Mouse (Mus musculus) adrenal gland, adult 18-20 months (tissue): ENCODE measurements around the gene Arl6ip4. TPM values are rescaled to one million over a fixed set of nuclear protein-coding genes. Genes with fewer than 3 reads are reported as not detected.

Source experiments
- DNase-seq, 2 experiments: peaks; one replicate each; pipeline ENCODE4 v3.0.0; 2021 to 2022; ENCODE audit warnings: low spot score in 2 of 2
- total RNA-seq, 2 experiments: library from RNA; stranded (reverse); gene quantifications; 1 replicate in 1 of 2; 2 replicates in 1 of 2; pipeline ENCODE4 v1.2.3; 2021

Gene Arl6ip4
- total RNA-seq, 2 experiments from 2014 or later: 51.3 to 56.8 TPM

DNA sequence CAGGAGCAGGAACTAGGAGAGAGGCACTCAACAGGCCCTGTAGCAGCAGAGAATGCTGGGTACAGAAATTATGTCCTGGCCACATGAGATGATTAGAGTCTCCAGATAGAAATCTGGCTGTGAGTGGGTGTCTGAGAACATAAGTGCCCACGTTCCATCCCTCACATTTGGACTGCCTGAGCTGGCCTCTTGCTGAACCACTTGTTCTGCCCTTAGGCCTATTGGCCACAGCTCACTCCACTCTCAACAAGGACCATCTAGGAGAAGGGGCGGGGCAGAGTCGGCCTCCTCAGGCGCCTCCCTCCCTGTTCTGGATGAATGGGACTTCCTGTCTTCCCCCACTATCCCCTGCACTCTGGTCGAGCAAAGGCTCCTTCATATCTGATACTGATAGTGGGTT is 33.1 kb downstream of the Arl6ip4 start:
- DNase-seq: no peak

DNA sequence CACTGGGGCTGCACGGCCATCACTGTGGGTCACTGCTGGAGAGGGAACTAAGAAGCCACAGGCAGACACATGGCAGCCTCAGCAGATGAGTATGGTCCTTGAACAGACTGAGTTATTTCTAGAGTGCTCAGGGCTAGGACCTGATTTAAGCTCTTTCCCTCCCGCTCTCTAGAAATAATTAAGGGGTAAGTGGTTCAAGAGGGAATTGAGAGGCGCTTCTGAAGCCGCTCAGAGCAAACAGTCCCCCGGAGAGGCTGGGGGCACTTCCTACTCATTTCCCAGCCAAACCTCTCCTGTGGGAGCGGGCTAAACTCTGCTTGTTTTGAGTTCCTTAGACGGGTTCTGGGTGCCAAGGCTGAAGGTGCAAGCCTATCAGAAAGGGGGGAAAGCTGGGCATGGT is 35.0 kb downstream of the Arl6ip4 start:
- no peak for DNase-seq

DNA sequence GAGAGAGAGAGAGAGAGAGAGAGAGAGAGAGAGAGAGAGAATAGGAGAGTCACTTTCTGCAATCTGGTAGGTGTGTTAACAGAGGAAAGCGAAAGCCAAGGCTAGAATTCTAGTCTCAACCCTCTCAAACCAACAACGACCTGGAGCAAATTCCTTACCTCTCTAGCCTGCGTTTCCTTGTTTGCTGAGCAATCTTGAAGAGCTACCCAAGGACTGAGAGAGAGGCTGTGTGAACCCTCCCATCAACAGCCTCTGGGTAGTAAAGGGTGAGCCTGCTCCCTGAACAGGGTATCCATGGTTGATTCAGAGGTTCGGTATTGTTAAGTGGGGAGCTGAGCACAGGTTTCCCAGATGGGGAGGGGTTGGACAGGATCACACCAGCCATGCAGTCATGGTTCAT is 36.8 kb downstream of the Arl6ip4 start:
- no peak for DNase-seq

DNA sequence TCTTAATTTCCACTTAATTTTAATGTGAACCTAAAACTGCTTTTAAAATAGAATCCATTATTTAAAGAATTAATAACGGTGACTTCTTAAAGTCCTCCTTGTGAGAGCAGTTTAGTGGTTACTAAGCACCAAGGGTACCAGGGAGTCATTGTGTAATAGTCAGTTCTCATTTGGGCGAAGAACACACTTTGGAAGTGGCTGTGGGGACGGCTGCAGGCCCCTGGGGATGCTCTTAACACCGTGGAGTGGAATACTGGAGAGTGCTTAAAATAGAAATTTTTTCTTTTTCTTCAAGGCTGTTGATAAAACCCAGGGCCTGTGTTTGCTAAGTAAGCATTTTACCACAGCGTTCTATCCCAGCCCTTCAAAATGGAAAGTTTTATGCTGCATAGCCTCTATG is 40.1 kb downstream of the Arl6ip4 start:
- DNase-seq: no peak

DNA sequence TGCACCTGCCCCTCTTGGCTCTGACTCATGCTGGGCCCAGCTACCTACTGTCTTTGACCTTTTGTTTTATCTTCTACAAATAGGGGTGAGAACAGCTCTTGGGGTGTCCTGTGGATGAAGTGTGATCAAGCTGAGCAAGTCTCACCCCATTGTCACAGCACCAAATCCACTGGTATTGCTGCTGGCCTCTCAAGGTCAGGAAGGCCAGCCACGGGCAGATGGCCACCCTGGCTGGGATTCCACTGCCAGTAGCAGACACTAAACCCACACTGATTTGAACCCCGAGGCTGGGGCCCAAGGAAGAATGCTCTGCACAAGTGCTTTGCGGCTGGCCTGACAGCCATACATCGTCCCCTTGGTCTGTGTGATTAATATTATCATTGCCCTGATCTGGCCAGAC is 42.4 kb downstream of the Arl6ip4 start:
- no peak for DNase-seq

DNA sequence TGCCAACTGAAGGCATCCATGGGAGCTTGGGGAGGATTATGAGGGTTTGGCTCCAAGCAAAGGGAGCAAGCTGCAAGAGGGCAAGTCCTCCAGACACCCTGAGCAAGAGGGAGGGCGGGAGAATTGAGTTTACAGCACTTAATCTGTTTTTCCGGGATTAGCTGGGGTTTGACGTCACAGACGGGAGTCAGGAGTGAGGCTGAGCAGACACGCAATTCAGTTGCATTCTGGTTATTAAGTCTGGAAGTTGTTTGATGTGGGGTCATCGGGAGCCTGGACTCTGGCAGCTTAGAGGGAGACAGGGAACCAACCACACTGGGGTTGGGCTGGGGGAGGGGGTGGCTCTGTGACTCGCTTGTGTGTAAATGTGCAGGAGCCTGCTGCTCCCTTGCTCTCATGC is 43.6 kb downstream of the Arl6ip4 start:
- DNase-seq: no peak

DNA sequence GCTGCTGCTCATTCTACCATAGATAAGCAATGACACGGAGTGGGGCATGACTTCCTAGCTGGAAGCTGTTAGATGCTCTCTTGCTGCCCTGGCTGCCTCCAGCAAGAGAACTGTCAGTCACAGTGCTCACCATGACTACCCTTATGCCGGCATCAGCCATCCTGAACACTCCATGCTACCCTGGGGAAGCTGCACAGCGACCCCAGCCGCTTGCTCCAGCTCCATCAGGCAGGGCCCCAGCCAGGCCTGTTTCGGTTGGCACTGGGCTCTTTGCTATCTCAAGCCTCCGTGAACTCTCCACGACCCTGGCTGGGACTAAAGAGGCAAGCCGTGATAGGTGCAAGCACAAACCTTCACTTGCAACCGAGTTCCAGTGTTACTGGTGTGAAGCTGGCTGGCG is 45.9 kb downstream of the Arl6ip4 start:
- no peak for DNase-seq

DNA sequence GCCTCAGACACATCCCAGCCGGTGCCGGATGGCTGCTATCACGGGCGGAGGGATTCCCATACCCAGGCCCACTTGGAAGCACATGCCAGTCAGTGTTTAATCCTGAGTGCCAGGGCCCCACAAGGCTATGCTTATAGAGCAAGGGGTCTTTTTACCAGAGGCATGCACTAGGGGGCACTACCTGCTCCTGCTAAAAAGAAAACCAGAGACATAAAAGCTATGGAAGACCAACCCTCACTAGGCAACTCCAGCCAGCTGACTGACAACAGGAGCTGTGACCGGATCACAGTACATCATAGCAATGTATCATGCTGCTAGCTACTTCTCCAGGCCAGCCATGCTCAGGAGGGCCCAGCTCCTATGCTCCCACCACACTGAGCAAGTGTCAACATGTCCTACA is 46.7 kb downstream of the Arl6ip4 start:
- peak; percentile 62 to 69 for DNase-seq

DNA sequence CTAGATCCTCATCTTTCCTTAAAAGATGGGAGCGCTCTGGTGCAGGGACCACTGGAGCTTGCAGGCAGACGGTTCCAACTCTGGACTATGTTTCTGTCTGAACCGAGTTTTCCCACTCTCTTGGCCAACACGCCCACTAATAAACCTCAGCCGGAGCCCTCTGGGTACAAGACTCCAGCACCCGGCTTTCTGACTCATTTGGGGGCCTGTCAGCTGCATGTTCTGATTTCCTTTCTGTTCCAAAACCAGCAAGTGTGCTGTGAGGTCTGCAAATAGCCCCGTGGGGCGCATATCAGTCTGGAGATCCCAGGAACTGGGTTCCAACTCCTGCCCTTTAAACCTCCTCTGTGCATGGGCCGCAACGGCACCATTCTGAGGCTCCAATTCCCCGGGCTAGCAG is 47.6 kb downstream of the Arl6ip4 start:
- DNase-seq: no peak

DNA sequence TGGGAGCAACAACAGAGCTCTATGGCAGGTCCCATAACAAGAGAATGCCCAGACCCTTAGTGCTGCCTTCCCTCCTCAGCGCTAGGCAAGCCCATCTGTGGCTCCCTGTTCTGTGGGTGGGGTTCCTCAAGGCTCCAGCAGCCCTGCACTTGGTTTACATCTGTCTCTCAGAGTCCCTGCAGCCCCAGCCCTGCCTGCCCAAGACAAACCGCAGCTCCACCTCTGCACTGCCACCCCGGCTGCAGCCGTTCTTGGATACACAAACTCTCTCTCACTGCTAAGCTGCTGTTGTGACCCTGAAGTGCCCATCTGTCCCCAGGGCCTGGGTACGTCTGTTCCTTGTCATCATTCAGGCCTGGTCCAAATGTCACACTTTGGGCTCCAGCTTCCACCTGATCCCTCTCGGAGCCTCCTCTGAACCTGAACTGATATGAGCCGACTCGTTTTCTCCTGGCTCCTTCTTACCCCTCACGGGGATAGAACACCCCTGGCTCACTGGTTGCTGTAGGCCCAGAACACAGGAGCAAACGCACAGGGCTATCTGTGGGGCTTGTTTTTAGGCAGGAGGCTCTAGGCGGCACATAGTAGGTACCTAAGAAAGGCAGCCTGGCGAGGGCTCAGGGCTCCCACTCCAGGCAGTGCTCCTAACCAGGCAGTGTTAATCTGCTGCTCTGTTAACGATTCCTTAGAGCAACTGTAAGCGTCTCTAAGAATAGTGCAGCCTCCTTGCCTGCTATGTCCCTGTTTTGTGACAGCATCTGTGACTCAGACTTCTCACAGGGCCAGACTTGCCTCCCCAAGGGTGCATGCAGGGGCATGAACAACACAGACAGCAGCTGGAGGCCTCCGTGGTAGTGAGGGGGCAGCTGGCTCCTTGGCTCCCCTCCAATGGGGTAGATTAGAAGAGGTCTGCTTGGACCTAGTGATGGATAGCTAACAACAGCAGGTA is 50.0 kb downstream of the Arl6ip4 start:
- no peak for DNase-seq

DNA sequence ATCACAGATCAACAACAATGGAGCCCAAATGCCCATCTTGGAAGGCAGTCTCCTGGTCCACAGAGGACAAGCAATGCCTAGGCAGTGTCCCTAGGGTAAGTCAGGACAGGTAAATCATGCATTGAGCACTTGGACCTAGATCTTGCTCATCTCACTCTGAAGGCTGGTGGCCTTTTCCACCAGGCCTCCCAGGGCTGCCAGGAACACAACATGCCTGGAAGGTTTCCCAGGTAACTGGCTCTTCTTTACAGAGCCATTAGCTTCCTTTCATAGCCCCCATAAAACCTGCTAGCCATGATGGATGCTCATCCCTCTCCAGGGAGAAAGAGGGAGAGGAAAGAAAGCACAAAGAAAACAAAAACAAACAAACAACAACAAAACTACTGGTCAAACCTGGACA is 50.9 kb downstream of the Arl6ip4 start:
- DNase-seq: no peak

DNA sequence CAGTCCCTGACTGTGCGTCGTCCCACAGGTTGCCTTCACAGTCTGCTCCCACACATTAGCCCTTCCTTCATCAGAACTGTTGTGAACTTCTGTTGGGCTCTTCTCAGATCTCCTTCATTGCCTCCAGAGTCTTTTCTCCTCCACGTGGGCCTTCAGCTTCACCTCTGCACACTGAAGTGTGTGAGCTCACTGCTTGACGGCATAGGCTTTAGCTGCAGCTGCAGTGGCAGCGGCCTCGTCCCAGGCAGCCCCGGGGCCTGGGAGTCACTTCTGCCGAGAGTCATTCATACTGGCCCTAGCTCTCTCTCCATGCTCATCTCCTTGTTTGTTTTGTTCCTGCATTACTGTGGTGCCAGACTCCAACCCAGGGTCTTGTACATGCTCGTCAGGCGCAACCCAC is 51.7 kb downstream of the Arl6ip4 start:
- no peak for DNase-seq

Other genes starting within 250 kb of the Arl6ip4 start
- 10 to 100 TPM in 1 of 2 experiments, 1 to 10 TPM in 1; 5.1 to 18.0 TPM for gene Hcar1, start 236.1 kb upstream of the Arl6ip4 start, total RNA-seq
- gene Denr, start 208.9 kb upstream of the Arl6ip4 start, total RNA-seq: 10 to 100 TPM; 54.7 to 74.1 TPM
- gene Gm43518, start 188.7 kb upstream of the Arl6ip4 start, total RNA-seq: 1 to 10 TPM in 1 of 2 experiments, under 1 TPM in 1; 0.74 to 1.5 TPM
- gene Ccdc62, start 185.4 kb upstream of the Arl6ip4 start, total RNA-seq: 1 to 10 TPM; 4.3 to 4.5 TPM
- 10 to 100 TPM; 20.1 to 28.4 TPM for gene Hip1r, start 142.5 kb upstream of the Arl6ip4 start, total RNA-seq
- 100 to 1,000 TPM in 1 of 2 experiments, 10 to 100 TPM in 1; 97.2 to 127 TPM for gene Vps37b, start 83.8 kb upstream of the Arl6ip4 start, total RNA-seq
- gene Abcb9, start 20.3 kb upstream of the Arl6ip4 start, total RNA-seq: 10 to 100 TPM; 10.6 to 15.2 TPM
- 10 to 100 TPM; 42.3 to 47.0 TPM for gene Ogfod2, start 3.8 kb upstream of the Arl6ip4 start, total RNA-seq
- gene Pitpnm2, start 133.7 kb downstream of the Arl6ip4 start, total RNA-seq: 10 to 100 TPM; 36.4 to 61.1 TPM
- 1 to 10 TPM; 5.7 to 7.6 TPM for gene Mphosph9, start 211.9 kb downstream of the Arl6ip4 start, total RNA-seq
- gene 2810006K23Rik, start 212.0 kb downstream of the Arl6ip4 start, total RNA-seq: 10 to 100 TPM; 12.9 to 13.4 TPM
- 100 to 1,000 TPM; 153 to 174 TPM for gene Cdk2ap1, start 247.0 kb downstream of the Arl6ip4 start, total RNA-seq